Mouse (Mus musculus): ENCODE data around the gene Fam155a.

DNA sequence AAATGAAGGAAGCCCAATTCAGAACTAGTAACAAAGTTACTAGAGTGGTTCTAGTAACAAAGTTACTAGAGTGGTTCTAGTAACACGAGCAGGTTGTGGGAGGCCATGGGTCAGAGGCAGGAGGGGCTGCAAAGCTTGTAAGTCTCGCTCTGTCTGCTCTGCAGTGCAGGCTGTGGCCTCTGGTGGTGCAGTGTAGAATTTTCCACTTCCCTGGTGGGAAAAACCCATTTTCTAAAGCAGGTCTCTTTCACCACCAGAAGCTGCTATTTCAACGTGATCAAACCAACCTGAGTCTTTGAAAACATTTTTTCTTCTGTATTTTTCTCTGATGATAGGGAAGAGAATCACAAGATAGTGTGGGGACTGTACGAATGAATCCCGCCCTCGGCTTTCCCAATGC, 372.9 kb downstream of the Fam155a start:
- TF ChIP-seq CTCF (IDR thresholded peaks at IDR 0.05; ENCODE audit: low read depth) (no peak), EP300 (IDR thresholded peaks at IDR 0.05; ENCODE audit: low read depth) (no peak)

All from heart, postnatal 0 days (tissue).